Mouse (Mus musculus): Measurements from ENCODE around the gene Akr1d1. TPM values are rescaled to one million over a fixed set of nuclear protein-coding genes. Genes with fewer than 3 reads are reported as not detected.

The Akr1d1 gene
- polyA plus RNA-seq, 1 experiment from 2014 or later, result not detected

- H3K9me3 ChIP-seq (ENCODE audit: control insufficient read depth, low read depth, low read length), result no peaks in the 10 kb centered on the region
- H3K9ac ChIP-seq (replicated peaks; ENCODE audit: low read depth, low read length), result no peak overlapping the region
- no peaks in the 10 kb centered on the region for H3K36me3 ChIP-seq (ENCODE audit: control insufficient read depth, insufficient read depth, low read length)
- no peak overlapping the region for H3K4me3 ChIP-seq (ENCODE audit: low read depth, low read length)
- H3K4me2 ChIP-seq (replicated peaks; ENCODE audit: low read depth, low read length), result no peak overlapping the region
- no peaks in the 10 kb centered on the region for H3K4me1 ChIP-seq (ENCODE audit: control insufficient read depth, insufficient read depth, low read length)
- no peak overlapping the region; the same call in 1 of the 2 replicates for H3K27ac ChIP-seq (ENCODE audit: low read length)
- no peak for ATAC-seq (ENCODE audit: insufficient number of reproducible peaks, insufficient read depth, low FRiP score, low read depth)
- H3K27me3 ChIP-seq (ENCODE audit: control insufficient read depth, insufficient read depth, low read length), result no peaks in the 10 kb centered on the region
Observed at GRCm38 (mm10) chr6:37598033-37598432, 68.1 kb downstream of the Akr1d1 start.

- no peak overlapping the region for H3K27ac ChIP-seq (ENCODE audit: low read length)
- H3K4me2 ChIP-seq (replicated peaks; ENCODE audit: low read depth, low read length), result no peak overlapping the region
- no peak overlapping the region for H3K9ac ChIP-seq (replicated peaks; ENCODE audit: low read depth, low read length)
- no peaks in the 10 kb centered on the region for H3K9me3 ChIP-seq (ENCODE audit: control insufficient read depth, low read depth, low read length)
- no peak overlapping the region for H3K4me3 ChIP-seq (ENCODE audit: low read depth, low read length)
- H3K4me1 ChIP-seq (ENCODE audit: control insufficient read depth, insufficient read depth, low read length), result no peaks in the 10 kb centered on the region
- WGBS, result 79% methylated on average over 7 of the region's 7 CpGs
- no peak for ATAC-seq (ENCODE audit: insufficient number of reproducible peaks, insufficient read depth, low FRiP score, low read depth)
- no peaks in the 10 kb centered on the region for H3K27me3 ChIP-seq (ENCODE audit: control insufficient read depth, insufficient read depth, low read length)
- H3K36me3 ChIP-seq (ENCODE audit: control insufficient read depth, insufficient read depth, low read length), result no peaks in the 10 kb centered on the region
Observed at GRCm38 (mm10) chr6:37600976-37601498, 71.1 kb downstream of the Akr1d1 start.

GRCm38 (mm10) chr6:37602857-37603765, 73.1 kb downstream of the Akr1d1 start:
- ATAC-seq (ENCODE audit: insufficient number of reproducible peaks, insufficient read depth, low FRiP score, low read depth), result no peak
- H3K27me3 ChIP-seq (ENCODE audit: control insufficient read depth, insufficient read depth, low read length), result no peaks in the 10 kb centered on the region
- H3K4me2 ChIP-seq (replicated peaks; ENCODE audit: low read depth, low read length), result no peak overlapping the region
- H3K4me3 ChIP-seq (ENCODE audit: low read depth, low read length), result no peak overlapping the region
- H3K9me3 ChIP-seq (ENCODE audit: control insufficient read depth, low read depth, low read length), result no peaks in the 10 kb centered on the region
- no peak overlapping the region for H3K27ac ChIP-seq (ENCODE audit: low read length)
- H3K36me3 ChIP-seq (ENCODE audit: control insufficient read depth, insufficient read depth, low read length), result no peaks in the 10 kb centered on the region
- H3K9ac ChIP-seq (replicated peaks; ENCODE audit: low read depth, low read length), result no peak overlapping the region
- WGBS, result 53% methylated on average over 9 of the region's 9 CpGs
- peaks cover 3% of the 10 kb centered on the region; the same call in 1 of the 2 replicates for H3K4me1 ChIP-seq (ENCODE audit: control insufficient read depth, insufficient read depth, low read length)

- Histone ChIP-seq H3K4me2 (replicated peaks; ENCODE audit: low read depth, low read length) (no peak overlapping the region), H3K27ac (ENCODE audit: low read length) (no peak overlapping the region), H3K36me3 (ENCODE audit: control insufficient read depth, insufficient read depth, low read length) (no peaks in the 10 kb centered on the region), H3K9me3 (ENCODE audit: control insufficient read depth, low read depth, low read length) (no peaks in the 10 kb centered on the region), H3K4me1 (ENCODE audit: control insufficient read depth, insufficient read depth, low read length) (peaks cover 4% of the 10 kb centered on the region; the same call in 1 of the 2 replicates), H3K9ac (replicated peaks; ENCODE audit: low read depth, low read length) (no peak overlapping the region), H3K27me3 (ENCODE audit: control insufficient read depth, insufficient read depth, low read length) (no peaks in the 10 kb centered on the region), H3K4me3 (ENCODE audit: low read depth, low read length) (no peak overlapping the region)
- 83% methylated on average over 4 of the region's 4 CpGs for WGBS
- ATAC-seq (ENCODE audit: insufficient number of reproducible peaks, insufficient read depth, low FRiP score, low read depth), result no peak
Observed at GRCm38 (mm10) chr6:37604178-37604883, 74.4 kb downstream of the Akr1d1 start.

GRCm38 (mm10) chr6:37604884-37605269, 74.9 kb downstream of the Akr1d1 start:
- no peaks in the 10 kb centered on the region for H3K9me3 ChIP-seq (ENCODE audit: control insufficient read depth, low read depth, low read length)
- no peak overlapping the region for H3K9ac ChIP-seq (replicated peaks; ENCODE audit: low read depth, low read length)
- no peaks in the 10 kb centered on the region for H3K27me3 ChIP-seq (ENCODE audit: control insufficient read depth, insufficient read depth, low read length)
- H3K27ac ChIP-seq (ENCODE audit: low read length), result no peak overlapping the region
- no peak overlapping the region for H3K4me2 ChIP-seq (replicated peaks; ENCODE audit: low read depth, low read length)
- H3K4me1 ChIP-seq (ENCODE audit: control insufficient read depth, insufficient read depth, low read length), result peaks cover 4% of the 10 kb centered on the region; the same call in 1 of the 2 replicates
- H3K4me3 ChIP-seq (ENCODE audit: low read depth, low read length), result no peak overlapping the region
- WGBS, result 78% methylated on average over 5 of the region's 5 CpGs
- ATAC-seq (ENCODE audit: insufficient number of reproducible peaks, insufficient read depth, low FRiP score, low read depth), result no peak
- H3K36me3 ChIP-seq (ENCODE audit: control insufficient read depth, insufficient read depth, low read length), result no peaks in the 10 kb centered on the region

GRCm38 (mm10) chr6:37607511-37608289, 77.7 kb downstream of the Akr1d1 start:
- H3K4me2 ChIP-seq (replicated peaks; ENCODE audit: low read depth, low read length), result no peak overlapping the region
- no peaks in the 10 kb centered on the region for H3K9me3 ChIP-seq (ENCODE audit: control insufficient read depth, low read depth, low read length)
- H3K4me1 ChIP-seq (ENCODE audit: control insufficient read depth, insufficient read depth, low read length), result peaks cover 4% of the 10 kb centered on the region; the same call in 1 of the 2 replicates
- H3K36me3 ChIP-seq (ENCODE audit: control insufficient read depth, insufficient read depth, low read length), result no peaks in the 10 kb centered on the region
- H3K9ac ChIP-seq (replicated peaks; ENCODE audit: low read depth, low read length), result no peak overlapping the region
- no peaks in the 10 kb centered on the region for H3K27me3 ChIP-seq (ENCODE audit: control insufficient read depth, insufficient read depth, low read length)
- no peak for ATAC-seq (ENCODE audit: insufficient number of reproducible peaks, insufficient read depth, low FRiP score, low read depth)
- no peak overlapping the region for H3K27ac ChIP-seq (ENCODE audit: low read length)
- no peak overlapping the region for H3K4me3 ChIP-seq (ENCODE audit: low read depth, low read length)
- 38% methylated on average over 3 of the region's 3 CpGs for WGBS

- no peaks in the 10 kb centered on the region for H3K27me3 ChIP-seq (ENCODE audit: control insufficient read depth, insufficient read depth, low read length)
- no peak overlapping the region for H3K9ac ChIP-seq (replicated peaks; ENCODE audit: low read depth, low read length)
- H3K27ac ChIP-seq (ENCODE audit: low read length), result no peak overlapping the region
- no peak overlapping the region for H3K4me2 ChIP-seq (replicated peaks; ENCODE audit: low read depth, low read length)
- no peaks in the 10 kb centered on the region for H3K36me3 ChIP-seq (ENCODE audit: control insufficient read depth, insufficient read depth, low read length)
- WGBS, result 65% methylated on average over 6 of the region's 6 CpGs
- peaks cover 4% of the 10 kb centered on the region; the same call in 1 of the 2 replicates for H3K4me1 ChIP-seq (ENCODE audit: control insufficient read depth, insufficient read depth, low read length)
- no peak for ATAC-seq (ENCODE audit: insufficient number of reproducible peaks, insufficient read depth, low FRiP score, low read depth)
- no peaks in the 10 kb centered on the region for H3K9me3 ChIP-seq (ENCODE audit: control insufficient read depth, low read depth, low read length)
- no peak overlapping the region for H3K4me3 ChIP-seq (ENCODE audit: low read depth, low read length)
Observed at GRCm38 (mm10) chr6:37612603-37613284, 82.8 kb downstream of the Akr1d1 start.

Data from stomach, embryonic 14.5 days (tissue).